Mouse (Mus musculus): ENCODE measurements around the gene Gm7030. TPM values are rescaled to one million over a fixed set of nuclear protein-coding genes. Genes with fewer than 3 reads are reported as not detected.

The Gm7030 gene
- 10.3 TPM for total RNA-seq (2023)

GRCm38 (mm10) chr17:36128968-36129817 lies at the start of gene Gm7030:
Gene Gm7030, minus strand, starts transcription at chr17:36129425.

GRCm38 (mm10) chr17:36168039-36168652 lies 38.9 kb upstream of the Gm7030 start, which contains the start of gene Gm8909:
Gene Gm8909, minus strand, starts transcription at chr17:36168537.

GRCm38 (mm10) chr17:36121352-36122020 lies 7.7 kb downstream of the Gm7030 start, which contains the start of gene Gm19684:
Gene Gm19684, plus strand, starts transcription at chr17:36121678.

Other genes with a start within 250 kb of the Gm7030 start
- gene Dhx16, start 249.6 kb downstream of the Gm7030 start, total RNA-seq (2023), result 91.4 TPM
- 24.5 TPM for gene 2310061I04Rik, start 232.0 kb downstream of the Gm7030 start, total RNA-seq (2023)
- gene Atat1, start 219.3 kb downstream of the Gm7030 start, total RNA-seq (2023), result 8.4 TPM
- 69.2 TPM for gene Mrps18b, start 213.0 kb downstream of the Gm7030 start, total RNA-seq (2023)
- 129 TPM for gene Ppp1r10, start 213.0 kb downstream of the Gm7030 start, total RNA-seq (2023)
- 136 TPM for gene Abcf1, start 159.7 kb downstream of the Gm7030 start, total RNA-seq (2023)
- 64.9 TPM for gene Gnl1, start 149.6 kb downstream of the Gm7030 start, total RNA-seq (2023)
- gene Prr3, start 149.2 kb downstream of the Gm7030 start, total RNA-seq (2023), result 61.8 TPM
- gene H2-T24, start 108.9 kb downstream of the Gm7030 start, total RNA-seq (2023), result 23.7 TPM
- gene H2-T23, start 96.6 kb downstream of the Gm7030 start, total RNA-seq (2023), result 257 TPM
- 190 TPM for gene H2-T22, start 86.7 kb downstream of the Gm7030 start, total RNA-seq (2023)
- gene Gm6034, start 86.5 kb downstream of the Gm7030 start, total RNA-seq (2023), result 1.1 TPM
- 70.7 TPM for gene Gm11127, start 71.1 kb downstream of the Gm7030 start, total RNA-seq (2023)
- 9.2 TPM for gene Gm19684, start 7.7 kb downstream of the Gm7030 start, total RNA-seq (2023)
- 0.88 TPM for gene Gm8909, start 39.1 kb upstream of the Gm7030 start, total RNA-seq (2023)
- 0.44 TPM for gene H2-T3, start 60.9 kb upstream of the Gm7030 start, total RNA-seq (2023)
- 72.8 TPM for gene Rpp21, start 128.6 kb upstream of the Gm7030 start, total RNA-seq (2023)
- 88.5 TPM for gene Trim39, start 142.8 kb upstream of the Gm7030 start, total RNA-seq (2023)
- gene H2-M10.2, start 157.1 kb upstream of the Gm7030 start, total RNA-seq (2023), result not detected
- not detected for gene H2-M10.1, start 196.7 kb upstream of the Gm7030 start, total RNA-seq (2023)
- gene H2-M10.3, start 239.0 kb upstream of the Gm7030 start, total RNA-seq (2023), result not detected

All from CD4-positive naive resting alpha-beta T cell, adult 76 days (primary cell).